Mouse (Mus musculus): Measurements from ENCODE around the gene Sema5a. TPM values are rescaled to one million over a fixed set of nuclear protein-coding genes. Genes with fewer than 3 reads are reported as not detected.

The Sema5a gene
- polyA plus RNA-seq, 1 experiment from 2014 or later = 0.65 TPM

DNA sequence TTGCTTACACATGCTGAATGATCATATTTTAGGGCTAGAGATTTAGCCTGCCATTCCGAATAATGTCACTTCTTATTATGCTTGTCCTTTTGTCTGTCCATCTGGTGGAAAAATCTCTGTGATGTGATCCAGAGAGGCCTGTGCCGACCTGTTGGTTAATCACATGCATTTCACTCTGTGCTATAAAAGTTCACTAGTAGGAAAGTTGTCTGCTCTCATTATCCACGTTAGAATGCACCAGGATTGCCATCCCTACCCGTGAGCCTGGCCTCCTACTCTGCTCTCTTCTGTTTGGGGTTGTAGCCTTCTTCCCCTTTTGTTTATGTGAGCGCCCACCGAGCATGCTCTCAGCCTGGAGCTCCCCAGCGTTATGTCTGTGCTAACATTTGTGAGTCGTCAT lies 108.4 kb downstream of the Sema5a start:
- no peak for DNase-seq (ENCODE audit: low spot score)

GRCm38 (mm10) chr15:32353513-32353912 lies 108.9 kb downstream of the Sema5a start:
- DNase-seq (ENCODE audit: low spot score) = no peak

GRCm38 (mm10) chr15:32356805-32357204 lies 112.2 kb downstream of the Sema5a start:
- DNase-seq (ENCODE audit: low spot score) = no peak

GRCm38 (mm10) chr15:32367841-32368240 lies 123.2 kb downstream of the Sema5a start:
- DNase-seq (ENCODE audit: low spot score) = no peak

DNA sequence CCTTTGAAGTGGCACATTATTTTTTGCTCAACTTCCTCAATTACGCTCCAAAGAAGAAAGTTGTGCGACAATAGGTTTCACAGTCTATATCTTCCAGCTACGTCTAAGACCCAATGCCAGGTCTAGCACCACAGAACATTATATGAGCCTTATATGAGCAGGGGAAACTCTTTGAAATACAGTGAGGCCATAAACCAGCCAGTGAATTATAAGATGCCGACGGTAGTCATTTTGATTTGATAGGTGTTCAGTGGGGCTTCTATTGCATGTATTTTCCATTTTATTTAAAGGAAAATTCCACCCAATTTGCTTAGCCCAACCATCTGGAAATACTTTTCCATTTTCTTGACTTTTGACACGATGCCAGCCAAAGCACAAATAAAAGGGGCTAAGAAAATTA lies 126.3 kb downstream of the Sema5a start:
- DNase-seq (ENCODE audit: low spot score) = no peak

GRCm38 (mm10) chr15:32371385-32371784 lies 126.8 kb downstream of the Sema5a start:
- no peak for DNase-seq (ENCODE audit: low spot score)

- no peak for DNase-seq (ENCODE audit: low spot score)
Observed at GRCm38 (mm10) chr15:32376326-32376725, 131.7 kb downstream of the Sema5a start.

GRCm38 (mm10) chr15:32377781-32378180 lies 133.2 kb downstream of the Sema5a start:
- DNase-seq (ENCODE audit: low spot score) = no peak

GRCm38 (mm10) chr15:32380311-32380710 lies 135.7 kb downstream of the Sema5a start:
- no peak for DNase-seq (ENCODE audit: low spot score)

DNA sequence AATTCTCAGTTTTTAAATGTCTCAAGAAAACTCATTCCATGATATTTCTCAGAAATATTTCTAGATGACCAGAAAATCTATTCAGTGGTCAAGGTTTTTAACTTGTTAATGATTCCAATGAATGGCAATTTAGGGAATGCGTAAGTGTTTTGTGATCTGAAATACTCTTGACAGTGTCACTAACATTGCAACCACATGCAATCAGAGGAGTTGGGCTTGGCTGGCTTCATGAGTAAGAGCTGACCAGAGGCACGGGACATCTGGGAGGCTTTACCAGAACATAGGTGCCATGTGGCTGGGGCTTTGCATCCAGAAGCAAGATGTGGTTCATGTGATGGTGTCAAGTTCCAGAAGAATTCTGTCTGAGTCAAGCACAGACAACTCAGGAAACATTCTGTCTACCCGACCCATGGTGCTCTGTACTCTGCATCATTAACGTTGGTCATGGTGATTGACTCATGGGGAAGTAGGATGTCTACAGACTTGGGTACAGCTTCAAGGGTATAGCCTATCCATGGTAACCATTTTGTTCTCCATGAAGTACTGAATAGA lies 138.4 kb downstream of the Sema5a start:
- no peak for DNase-seq (ENCODE audit: low spot score)

DNA sequence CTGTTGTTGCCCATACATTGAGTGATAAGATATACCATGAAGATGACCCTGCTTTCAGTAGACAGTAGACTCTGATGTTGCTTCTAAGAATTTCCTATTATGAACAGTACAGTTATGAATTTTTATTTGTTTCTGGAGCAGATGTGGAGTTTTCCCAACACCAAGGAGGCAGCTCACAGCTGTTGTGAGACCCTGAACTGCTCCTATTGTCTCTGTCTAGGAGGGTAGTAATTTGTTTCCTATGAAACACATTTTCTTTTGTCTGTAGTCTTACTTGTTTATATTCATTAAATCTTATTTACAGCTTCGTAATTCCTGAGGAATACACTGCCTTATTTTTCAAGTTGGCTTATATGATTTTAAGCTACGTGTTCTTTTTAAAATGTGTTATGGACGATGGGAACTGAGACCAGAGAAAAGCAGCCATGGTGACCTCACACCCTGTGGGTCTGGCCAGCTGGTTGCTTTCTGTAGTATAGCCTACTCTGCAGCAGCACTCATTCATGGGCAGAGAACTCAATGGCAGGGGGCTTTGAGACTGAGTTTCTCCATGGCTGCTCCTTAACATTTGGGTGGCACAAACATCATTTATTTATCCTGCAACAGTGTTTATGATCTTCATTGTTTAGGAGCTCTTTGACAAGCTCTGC lies 151.8 kb downstream of the Sema5a start:
- no peak for DNase-seq (ENCODE audit: low spot score)

GRCm38 (mm10) chr15:32397064-32397463 lies 152.5 kb downstream of the Sema5a start:
- DNase-seq (ENCODE audit: low spot score) = no peak

DNA sequence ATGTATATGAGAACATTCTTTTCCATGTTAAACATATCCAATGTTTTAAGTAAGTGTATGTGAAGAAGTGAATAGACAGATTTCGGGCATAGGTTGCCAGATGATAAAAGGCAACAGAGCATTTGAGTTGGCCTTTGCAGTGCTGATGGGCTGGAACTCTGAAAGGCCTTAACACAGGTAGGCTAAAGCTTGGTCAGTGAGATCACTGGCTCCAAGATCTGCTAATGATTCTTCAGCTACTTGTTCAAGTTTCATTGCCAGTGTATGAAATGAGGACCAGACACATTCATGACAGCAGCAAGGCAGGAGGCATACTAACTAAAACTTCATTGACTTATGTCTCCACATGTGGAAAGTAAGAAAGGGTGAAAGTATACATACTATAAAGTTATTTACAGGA lies 154.1 kb downstream of the Sema5a start:
- no peak for DNase-seq (ENCODE audit: low spot score)

GRCm38 (mm10) chr15:32401909-32402527 lies 157.4 kb downstream of the Sema5a start:
- DNase-seq (ENCODE audit: low spot score) = no peak

GRCm38 (mm10) chr15:32403321-32403720 lies 158.7 kb downstream of the Sema5a start:
- no peak for DNase-seq (ENCODE audit: low spot score)

- DNase-seq (ENCODE audit: low spot score) = no peak
Observed at GRCm38 (mm10) chr15:32406436-32406835, 161.8 kb downstream of the Sema5a start.

DNA sequence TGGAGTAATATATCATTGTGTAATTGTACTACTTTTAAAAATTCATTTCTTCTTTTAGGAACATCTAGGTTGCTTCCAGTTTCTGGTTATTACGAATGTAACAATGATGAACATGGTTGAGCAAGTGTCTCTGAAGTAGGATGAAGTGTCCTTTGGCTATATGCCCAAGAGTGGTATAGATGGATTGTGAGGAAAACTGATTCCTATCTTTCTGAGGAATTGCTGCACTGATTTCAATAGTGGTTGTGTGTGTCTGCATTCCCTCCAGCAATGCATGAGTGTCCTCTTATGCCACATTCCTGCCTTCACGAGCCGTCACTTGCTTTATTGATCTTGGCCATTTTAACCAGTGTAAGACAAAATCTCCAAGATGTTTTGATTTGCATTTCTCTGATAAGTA lies 163.2 kb downstream of the Sema5a start:
- DNase-seq (ENCODE audit: low spot score) = no peak

DNA sequence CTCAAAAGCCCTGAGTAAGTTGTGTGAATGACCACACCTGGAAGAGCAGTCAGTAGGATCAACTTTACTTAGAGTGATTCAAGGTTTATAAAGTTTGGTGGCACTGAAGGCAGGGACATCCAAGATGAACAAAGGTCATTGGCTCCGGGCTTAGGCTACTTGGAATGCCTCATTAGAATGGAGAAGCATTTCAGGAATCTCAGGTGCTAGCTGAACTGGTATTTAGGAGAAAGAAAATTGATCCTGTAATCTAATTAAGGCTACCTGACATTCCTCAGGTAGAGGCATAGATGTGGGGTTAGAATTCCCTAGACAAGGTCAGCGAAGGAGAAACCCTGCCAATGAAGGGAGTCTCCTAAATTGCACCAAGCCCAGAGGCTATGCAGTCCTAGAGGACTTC lies 171.7 kb downstream of the Sema5a start:
- no peak for DNase-seq (ENCODE audit: low spot score)

GRCm38 (mm10) chr15:32422631-32423030 lies 178.0 kb downstream of the Sema5a start:
- DNase-seq (ENCODE audit: low spot score) = no peak

GRCm38 (mm10) chr15:32423061-32423460 lies 178.5 kb downstream of the Sema5a start:
- DNase-seq (ENCODE audit: low spot score) = no peak

DNA sequence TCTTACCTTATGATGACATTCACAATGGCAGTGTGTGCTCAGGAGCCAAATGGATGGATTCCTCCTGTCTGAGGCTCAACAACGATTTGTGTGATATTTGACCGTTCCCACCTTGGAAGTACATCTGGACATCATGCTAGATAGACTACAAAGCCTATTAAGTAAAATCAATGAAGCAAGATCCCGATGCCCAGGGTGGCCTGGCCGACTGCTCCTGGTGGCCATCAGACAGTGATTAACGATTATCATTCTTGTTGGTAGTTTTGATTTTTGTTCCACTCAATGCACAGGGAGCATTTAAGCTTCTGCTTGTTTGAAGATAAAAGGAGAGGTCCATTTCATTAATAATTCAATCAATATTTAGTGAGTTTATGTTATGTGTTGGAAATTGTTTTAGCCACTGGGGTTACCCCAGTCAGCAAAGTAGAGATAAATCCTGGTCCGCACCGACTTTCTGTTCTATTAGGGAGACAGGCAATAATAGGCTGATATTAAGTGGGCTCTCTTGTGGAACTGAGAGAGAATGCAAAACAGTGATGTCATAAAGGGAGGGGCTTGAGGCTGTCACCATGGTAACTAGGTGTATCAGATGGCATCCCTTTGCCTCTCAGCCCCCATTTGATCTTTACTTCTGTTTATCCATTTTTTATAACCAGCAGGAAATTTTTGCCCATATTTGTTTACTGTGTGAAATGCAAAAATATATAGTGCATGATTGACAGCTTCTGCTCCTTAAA lies 182.7 kb downstream of the Sema5a start:
- DNase-seq (ENCODE audit: low spot score) = no peak

Measured in thymus, postnatal 0 days (tissue).